Mouse (Mus musculus) embryonic fibroblast, embryonic 13.5 days (primary cell): ENCODE measurements around the gene Gm10721.
"Not testable (repeated sequence)": the region's sequence is repeated elsewhere in the genome, so short reads cannot be mapped to it uniquely, and the experiment has no call there.

Source experiments
- CTCF ChIP-seq: IDR thresholded peaks from 2 replicates; pipeline ENCODE4 v1.5.1; 2011; ENCODE audit warnings: mild to moderate bottlenecking, control low read depth, low read length, moderate library complexity, borderline replicate concordance; ENCODE audit not compliant: insufficient read depth
- POLR2A ChIP-seq: IDR thresholded peaks from 2 replicates; pipeline ENCODE4 v1.6.1; 2011; ENCODE audit warnings: low read depth, mild to moderate bottlenecking, control low read depth, low read length, moderate library complexity

DNA sequence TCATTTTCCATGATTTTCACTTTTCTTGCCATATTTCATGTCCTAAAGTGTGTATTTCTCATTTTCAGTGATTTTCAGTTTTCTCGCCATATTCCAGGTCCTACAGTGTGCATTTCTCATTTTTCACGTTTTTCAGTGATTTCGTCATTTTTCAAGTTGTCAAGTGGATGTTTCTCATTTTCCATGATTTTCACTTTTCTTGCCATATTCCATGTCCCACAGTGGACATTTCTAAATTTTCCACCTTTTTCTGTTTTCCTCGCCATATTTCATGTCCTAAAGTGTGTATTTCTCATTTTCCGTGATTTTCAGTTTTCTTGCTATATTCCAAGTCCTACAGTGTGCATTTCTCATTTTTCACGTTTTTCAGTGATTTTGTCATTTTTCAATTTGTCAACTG is 3.0 kb downstream of the Gm10721 start:
- TF ChIP-seq POLR2A, CTCF: not testable (repeated sequence)
